Mouse (Mus musculus): ENCODE measurements at regions not wholly inside any gene's neighbourhood (a gene's known extent, or its start where the extent isn't known, plus 50 kb on each side); places are given as distances from the start of the nearest gene placed in this dataset.

GRCm38 (mm10) chr15:33780960-33781359, 576.7 kb downstream of the 9430069I07Rik start:
- no peak for DNase-seq (ENCODE audit: low read depth, low spot score)

- peak; percentile 65 for DNase-seq (ENCODE audit: low read depth, low spot score)
Measured at GRCm38 (mm10) chr15:33759496-33759895, 598.2 kb downstream of the 9430069I07Rik start.

GRCm38 (mm10) chr15:33758771-33759170, 598.9 kb downstream of the 9430069I07Rik start:
- no peak for DNase-seq (ENCODE audit: low read depth, low spot score)
